Mouse (Mus musculus) bone marrow macrophage, adult 2 months (primary cell): ENCODE measurements around the gene Ppib.

Source experiments
- CTCF ChIP-seq: IDR thresholded peaks from 2 replicates; pipeline ENCODE4 v1.5.1; 2012; ENCODE audit warnings: low read depth, mild to moderate bottlenecking, low read length, moderate library complexity
- POLR2A ChIP-seq: IDR thresholded peaks from 2 replicates; pipeline ENCODE4 v1.6.1; 2012; ENCODE audit warnings: mild to moderate bottlenecking, low read depth, low read length, borderline replicate concordance

- TF ChIP-seq CTCF (no peak), POLR2A (no peak)
These were observed 10.1 kb downstream of the Ppib start for GRCm38 (mm10) chr9:66070151-66070550.
